Mouse (Mus musculus): ENCODE results near the gene Tas2r138. TPM values are rescaled to one million over a fixed set of nuclear protein-coding genes. Genes with fewer than 3 reads are reported as not detected.

Tas2r138 gene
- total RNA-seq, 2 experiments from 2014 or later, result not detected

Other genes starting within 250 kb of the Tas2r138 start
- 10 to 100 TPM; 60.6 to 72.1 TPM for gene E330009J07Rik, start 177.2 kb downstream of the Tas2r138 start, total RNA-seq (2021)
- under 1 TPM in 1 of 2 experiments, not detected in 1; 0.33 TPM for gene Wee2, start 174.2 kb downstream of the Tas2r138 start, total RNA-seq (2021)
- gene Ssbp1, start 142.0 kb downstream of the Tas2r138 start, total RNA-seq (2021), result 10 to 100 TPM; 27.9 to 31.7 TPM
- gene Tas2r137, start 122.1 kb downstream of the Tas2r138 start, total RNA-seq (2021), result not detected
- under 1 TPM in 1 of 2 experiments, not detected in 1; 0.35 TPM for gene Tas2r108, start 119.8 kb downstream of the Tas2r138 start, total RNA-seq (2021)
- gene Prss37, start 93.8 kb downstream of the Tas2r138 start, total RNA-seq (2021), result not detected
- gene Olfr461, start 58.3 kb downstream of the Tas2r138 start, total RNA-seq (2021), result not detected
- not detected for gene Olfr460, start 43.8 kb downstream of the Tas2r138 start, total RNA-seq (2021)
- gene Clec5a, start 27.5 kb downstream of the Tas2r138 start, total RNA-seq (2021), result 1 to 10 TPM in 1 of 2 experiments, under 1 TPM in 1; 1.00 to 1.5 TPM
- gene Mgam, start 15.5 kb upstream of the Tas2r138 start, total RNA-seq (2021), result not detected

Measured in left cerebral cortex, adult 18-20 months (tissue).